Mouse (Mus musculus): ENCODE results near the gene Tram2. TPM values are rescaled to one million over a fixed set of nuclear protein-coding genes. Genes with fewer than 3 reads are reported as not detected.

Tram2 gene
- total and polyA plus RNA-seq, 3 experiments, result 4.6 to 6.0 (median 5.6) TPM

DNA sequence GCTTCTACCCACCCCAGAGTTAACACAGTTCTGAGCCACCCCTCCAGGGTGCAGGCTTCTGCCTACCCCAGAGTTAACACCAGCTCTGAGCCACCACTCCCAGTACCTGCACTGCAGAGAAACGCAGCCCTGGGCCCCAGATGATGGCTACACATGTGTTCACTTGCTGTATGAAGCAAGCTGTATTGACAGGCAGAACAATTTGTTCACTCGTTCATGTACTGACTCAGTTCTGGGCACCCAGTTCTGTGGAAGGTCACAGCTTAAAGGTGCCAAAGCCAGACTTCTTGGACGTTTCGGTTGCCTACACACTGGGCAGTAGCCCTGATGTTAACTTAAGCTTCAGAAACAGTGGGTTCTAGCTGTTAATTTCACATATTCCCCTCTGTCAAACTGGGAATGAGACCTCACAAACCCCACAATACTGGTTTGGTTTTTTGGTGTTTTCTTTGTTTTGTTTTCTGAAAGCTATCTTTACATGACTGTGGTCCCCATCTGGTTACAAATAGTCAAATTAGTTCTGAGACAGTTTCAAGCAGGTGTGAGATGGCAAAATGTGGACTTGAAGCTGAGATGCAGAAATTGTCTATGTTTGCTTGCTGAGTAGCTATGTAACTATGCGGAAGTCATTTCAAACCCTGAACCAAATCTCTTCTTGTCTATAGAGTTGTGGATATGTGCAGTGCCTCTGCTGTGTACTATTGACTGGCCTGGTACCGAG is 41.0 kb downstream of the Tram2 start:
- no peak for DNase-seq
- Histone ChIP-seq H3K4me3 (no peak overlapping the region), H3K27me3 (ENCODE audit: control insufficient read depth, insufficient read depth, low read length) (no peaks in the 10 kb centered on the region), H3K79me2 (replicated peaks; ENCODE audit: control insufficient read depth, insufficient read depth, low read length) (no peaks in the 10 kb centered on the region), H3K4me1 (ENCODE audit: control insufficient read depth, insufficient read depth, low read length) (peaks cover 1% of the 10 kb centered on the region; the same call in 1 of the 2 replicates), H3K9ac (ENCODE audit: low read depth, low read length) (no peak overlapping the region), H3K27ac (no peak overlapping the region), H3K36me3 (ENCODE audit: control insufficient read depth, insufficient read depth, low read length) (no peaks in the 10 kb centered on the region)
- 86% methylated on average over 6 of the region's 6 CpGs for WGBS
- intact Hi-C loops (cut with DNase I), result loop anchor here (2.0 kb wide), 1 partner anchor 13 kb away; no protein-coding TSS in a partner anchor
- TF ChIP-seq CTCF (IDR thresholded peaks at IDR 0.05) (no peak), EP300 (IDR thresholded peaks at IDR 0.05; ENCODE audit: insufficient read depth, low read depth, low read length) (no peak), POLR2A (IDR thresholded peaks at IDR 0.05; ENCODE audit: insufficient read depth, low read depth, low read length) (no peak)

DNA sequence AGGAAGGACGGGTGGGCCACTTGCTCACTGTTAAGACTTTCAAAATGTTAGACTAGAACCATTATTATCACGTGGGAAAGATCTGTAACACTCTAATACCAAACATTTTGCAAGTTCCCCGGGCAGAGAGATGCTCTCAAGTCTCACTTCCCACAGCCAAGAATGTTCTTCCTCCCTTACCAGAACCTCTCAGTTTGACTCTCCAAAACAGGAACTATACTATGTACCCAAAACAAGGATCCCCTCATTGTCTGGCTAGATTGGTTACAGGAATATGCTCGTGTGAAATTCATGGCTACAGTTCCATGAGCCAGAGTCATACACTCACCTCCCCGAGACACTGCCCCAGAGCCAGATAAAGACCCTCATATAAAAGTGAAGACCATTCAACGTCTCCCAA is 43.2 kb downstream of the Tram2 start:
- no peak overlapping the region for H3K9ac ChIP-seq (ENCODE audit: low read depth, low read length)
- no peak overlapping the region for H3K27ac ChIP-seq
- H3K27me3 ChIP-seq (ENCODE audit: control insufficient read depth, insufficient read depth, low read length), result no peaks in the 10 kb centered on the region
- peak in 1 of 2 experiments; percentile 10 for DNase-seq
- H3K36me3 ChIP-seq (ENCODE audit: control insufficient read depth, insufficient read depth, low read length), result no peaks in the 10 kb centered on the region
- no peak for TF ChIP-seq POLR2A (IDR thresholded peaks at IDR 0.05; ENCODE audit: insufficient read depth, low read depth, low read length)
- TF ChIP-seq CTCF (IDR thresholded peaks at IDR 0.05), result no peak
- no peak for TF ChIP-seq EP300 (IDR thresholded peaks at IDR 0.05; ENCODE audit: insufficient read depth, low read depth, low read length)
- no peak overlapping the region for H3K4me3 ChIP-seq
- H3K4me1 ChIP-seq (ENCODE audit: control insufficient read depth, insufficient read depth, low read length), result no peaks in the 10 kb centered on the region; the same call in 1 of the 2 replicates
- H3K79me2 ChIP-seq (replicated peaks; ENCODE audit: control insufficient read depth, insufficient read depth, low read length), result no peaks in the 10 kb centered on the region
- WGBS, result 73% methylated on average over 6 of the region's 6 CpGs
- intact Hi-C loops (cut with DNase I), result loop anchor here (2.0 kb wide), 1 partner anchor 15 kb away; no protein-coding TSS in a partner anchor

DNA sequence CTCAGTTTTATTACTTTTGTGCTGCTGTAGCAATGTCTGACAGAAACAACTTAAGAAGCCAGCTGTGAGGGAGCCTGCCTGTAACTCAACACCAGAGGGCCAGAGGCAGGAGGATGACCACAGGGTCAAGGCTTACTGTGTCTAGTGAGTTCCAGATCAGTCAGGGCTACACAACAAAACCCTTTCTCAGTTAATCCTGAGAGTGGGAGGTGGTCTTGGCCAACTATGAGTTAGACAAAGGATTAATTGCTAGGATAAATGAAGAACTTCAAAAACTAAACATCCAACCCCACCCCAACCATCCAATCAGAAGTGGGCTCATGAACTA is 45.3 kb downstream of the Tram2 start:
- no peak overlapping the region for H3K9ac ChIP-seq (ENCODE audit: low read depth, low read length)
- no peak for TF ChIP-seq CTCF (IDR thresholded peaks at IDR 0.05)
- TF ChIP-seq EP300 (IDR thresholded peaks at IDR 0.05; ENCODE audit: insufficient read depth, low read depth, low read length), result no peak
- TF ChIP-seq POLR2A (IDR thresholded peaks at IDR 0.05; ENCODE audit: insufficient read depth, low read depth, low read length), result no peak
- no peaks in the 10 kb centered on the region for H3K4me1 ChIP-seq (ENCODE audit: control insufficient read depth, insufficient read depth, low read length)
- peak in 1 of 2 experiments; percentile 9 for DNase-seq
- no peaks in the 10 kb centered on the region for H3K36me3 ChIP-seq (ENCODE audit: control insufficient read depth, insufficient read depth, low read length)
- no peak overlapping the region for H3K27ac ChIP-seq
- no peak overlapping the region for H3K4me3 ChIP-seq
- H3K79me2 ChIP-seq (replicated peaks; ENCODE audit: control insufficient read depth, insufficient read depth, low read length), result no peaks in the 10 kb centered on the region
- H3K27me3 ChIP-seq (ENCODE audit: control insufficient read depth, insufficient read depth, low read length), result no peaks in the 10 kb centered on the region
- intact Hi-C loops (cut with DNase I), result no loop called here

DNA sequence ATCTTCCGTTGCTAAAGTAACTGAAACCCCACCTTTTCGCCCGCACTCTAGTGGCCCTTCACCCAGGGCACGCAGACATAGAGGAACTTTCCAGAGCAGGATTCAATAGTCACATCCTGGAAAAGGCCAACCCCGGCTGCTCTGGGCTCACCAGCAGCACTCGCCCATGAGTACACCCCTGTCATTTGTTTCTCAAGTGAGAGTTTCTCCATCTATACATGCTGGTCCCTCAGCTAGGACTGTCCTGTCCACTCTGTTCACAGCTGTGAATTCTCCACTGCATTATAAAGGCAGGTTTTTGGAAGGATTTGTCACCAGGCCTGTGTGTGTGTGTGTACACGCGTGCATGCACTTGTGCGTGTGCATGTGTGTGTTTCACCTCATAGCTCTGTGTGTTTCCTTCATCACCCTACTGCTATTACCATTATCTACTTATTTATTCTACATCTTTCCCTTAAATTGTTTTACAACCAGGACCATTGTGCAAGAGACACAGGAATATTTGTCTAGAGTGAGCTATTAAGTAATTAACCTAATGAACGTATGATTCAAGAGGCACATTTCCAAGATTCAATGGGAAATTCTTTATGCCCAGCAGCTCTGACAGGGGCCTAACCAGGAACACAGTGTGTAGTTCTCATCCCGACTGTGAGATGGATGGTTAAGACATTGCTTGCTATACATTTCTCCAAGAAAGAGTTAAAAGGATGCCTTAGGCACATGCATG is 45.8 kb downstream of the Tram2 start:
- 89% methylated on average over 11 of the region's 11 CpGs for WGBS
- peak in 1 of 2 experiments; percentile 6 for DNase-seq
- TF ChIP-seq POLR2A (IDR thresholded peaks at IDR 0.05; ENCODE audit: insufficient read depth, low read depth, low read length), result no peak
- no peak for TF ChIP-seq CTCF (IDR thresholded peaks at IDR 0.05)
- no peak for TF ChIP-seq EP300 (IDR thresholded peaks at IDR 0.05; ENCODE audit: insufficient read depth, low read depth, low read length)
- Histone ChIP-seq H3K9ac (ENCODE audit: low read depth, low read length) (no peak overlapping the region), H3K27ac (no peak overlapping the region), H3K27me3 (ENCODE audit: control insufficient read depth, insufficient read depth, low read length) (no peaks in the 10 kb centered on the region), H3K4me1 (ENCODE audit: control insufficient read depth, insufficient read depth, low read length) (no peaks in the 10 kb centered on the region), H3K4me3 (no peak overlapping the region), H3K36me3 (ENCODE audit: control insufficient read depth, insufficient read depth, low read length) (no peaks in the 10 kb centered on the region), H3K79me2 (replicated peaks; ENCODE audit: control insufficient read depth, insufficient read depth, low read length) (no peaks in the 10 kb centered on the region)
- intact Hi-C loops (cut with DNase I), result no loop called here

DNA sequence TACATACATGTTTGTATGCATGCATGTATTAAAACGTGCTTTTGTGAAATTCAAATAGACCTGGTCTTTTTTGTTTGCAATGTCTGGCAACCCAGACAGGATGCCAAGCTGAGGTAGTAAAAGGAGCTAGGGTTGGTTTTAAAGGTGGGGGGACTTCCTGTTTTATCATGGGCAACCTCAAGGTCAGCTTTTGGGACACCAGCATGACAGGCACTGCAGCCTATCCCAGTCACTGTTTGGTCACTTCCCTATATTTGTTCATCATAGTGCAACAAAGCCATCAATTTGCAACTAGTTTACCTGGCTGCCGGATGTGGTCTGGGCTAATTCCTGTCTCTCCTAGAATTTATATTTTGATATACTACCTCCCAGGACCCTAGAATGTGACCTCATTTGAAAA is 47.4 kb downstream of the Tram2 start:
- H3K36me3 ChIP-seq (ENCODE audit: control insufficient read depth, insufficient read depth, low read length), result no peaks in the 10 kb centered on the region
- H3K4me3 ChIP-seq, result no peak overlapping the region
- TF ChIP-seq POLR2A (IDR thresholded peaks at IDR 0.05; ENCODE audit: insufficient read depth, low read depth, low read length) (no peak), CTCF (IDR thresholded peaks at IDR 0.05) (no peak), EP300 (IDR thresholded peaks at IDR 0.05; ENCODE audit: insufficient read depth, low read depth, low read length) (no peak)
- H3K27ac ChIP-seq, result no peak overlapping the region
- peak in 1 of 2 experiments; percentile 2 for DNase-seq
- no peaks in the 10 kb centered on the region for H3K4me1 ChIP-seq (ENCODE audit: control insufficient read depth, insufficient read depth, low read length)
- H3K79me2 ChIP-seq (replicated peaks; ENCODE audit: control insufficient read depth, insufficient read depth, low read length), result no peaks in the 10 kb centered on the region
- intact Hi-C loops (cut with DNase I), result no loop called here
- H3K27me3 ChIP-seq (ENCODE audit: control insufficient read depth, insufficient read depth, low read length), result no peaks in the 10 kb centered on the region
- no peak overlapping the region for H3K9ac ChIP-seq (ENCODE audit: low read depth, low read length)
- 85% methylated on average over 2 of the region's 2 CpGs for WGBS

DNA sequence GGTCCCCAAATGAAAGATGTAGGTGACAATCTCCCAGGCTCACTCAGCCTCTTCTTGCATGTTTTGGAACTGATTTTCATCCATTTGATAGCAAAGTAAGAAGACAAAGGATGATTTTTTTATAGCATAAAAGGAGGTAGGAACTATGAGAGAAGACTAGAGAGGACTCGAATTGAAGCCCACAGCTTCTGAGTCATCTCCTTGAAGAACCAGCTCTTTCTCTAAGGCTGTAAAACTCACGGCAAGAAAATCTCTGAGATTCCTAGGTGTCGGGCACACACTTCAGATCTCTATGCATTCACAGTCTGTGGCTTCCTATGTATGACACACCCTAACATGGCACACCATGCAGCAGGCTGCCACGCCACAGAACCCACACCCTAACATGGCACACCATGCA is 50.0 kb downstream of the Tram2 start:
- no peaks in the 10 kb centered on the region for H3K27me3 ChIP-seq (ENCODE audit: control insufficient read depth, insufficient read depth, low read length)
- no peak overlapping the region for H3K4me3 ChIP-seq
- no peak for TF ChIP-seq POLR2A (IDR thresholded peaks at IDR 0.05; ENCODE audit: insufficient read depth, low read depth, low read length)
- TF ChIP-seq EP300 (IDR thresholded peaks at IDR 0.05; ENCODE audit: insufficient read depth, low read depth, low read length), result no peak
- no peak for TF ChIP-seq CTCF (IDR thresholded peaks at IDR 0.05)
- no peak overlapping the region for H3K27ac ChIP-seq
- no peaks in the 10 kb centered on the region for H3K36me3 ChIP-seq (ENCODE audit: control insufficient read depth, insufficient read depth, low read length)
- intact Hi-C loops (cut with DNase I), result no loop called here
- no peaks in the 10 kb centered on the region for H3K79me2 ChIP-seq (replicated peaks; ENCODE audit: control insufficient read depth, insufficient read depth, low read length)
- peak in 1 of 2 experiments; percentile 7 for DNase-seq
- H3K4me1 ChIP-seq (ENCODE audit: control insufficient read depth, insufficient read depth, low read length), result no peaks in the 10 kb centered on the region
- H3K9ac ChIP-seq (ENCODE audit: low read depth, low read length), result no peak overlapping the region
- 93% methylated on average over 4 of the region's 4 CpGs for WGBS
